Mouse (Mus musculus) T-helper 2 cell (primary cell): ENCODE results near the gene Pde4c.

Experiments used
- in situ Hi-C: fragments of 300-600 bp; cut with MboI, MseI; formaldehyde crosslinking; loops from one replicate; pipeline ENCODE4 v1.15.1; 2025; ENCODE audit warnings: high pct_unique_total_duplicates

The Pde4c gene

DNA sequence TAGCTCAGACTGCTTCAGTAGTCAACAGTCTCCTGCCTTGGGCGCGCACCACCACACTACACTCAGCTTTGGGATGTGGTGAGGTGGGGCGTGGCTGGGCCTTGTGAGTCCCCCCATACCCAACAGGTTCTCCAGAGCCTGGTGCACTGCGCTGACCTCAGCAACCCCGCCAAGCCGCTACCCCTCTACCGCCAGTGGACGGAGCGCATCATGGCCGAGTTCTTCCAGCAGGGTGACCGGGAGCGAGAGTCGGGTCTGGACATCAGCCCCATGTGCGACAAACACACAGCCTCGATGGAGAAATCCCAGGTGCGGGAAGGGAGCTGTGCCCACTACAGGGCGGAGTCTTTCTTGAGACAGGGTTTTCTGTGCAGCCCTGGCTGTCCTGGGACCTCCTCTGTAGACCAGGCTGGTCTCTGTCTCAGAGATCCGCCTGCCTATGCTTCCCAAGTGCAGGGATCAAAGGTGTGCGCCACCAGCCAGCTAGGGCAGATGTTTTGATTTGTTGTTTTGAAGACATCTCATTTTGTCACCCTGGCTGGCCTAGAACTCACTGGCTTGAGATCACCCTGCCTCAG lies 25.7 kb downstream of the Pde4c start:
- in situ Hi-C loops, result loop anchor here (5.0 kb wide), 1 partner anchor 37 kb away; no protein-coding TSS in a partner anchor

DNA sequence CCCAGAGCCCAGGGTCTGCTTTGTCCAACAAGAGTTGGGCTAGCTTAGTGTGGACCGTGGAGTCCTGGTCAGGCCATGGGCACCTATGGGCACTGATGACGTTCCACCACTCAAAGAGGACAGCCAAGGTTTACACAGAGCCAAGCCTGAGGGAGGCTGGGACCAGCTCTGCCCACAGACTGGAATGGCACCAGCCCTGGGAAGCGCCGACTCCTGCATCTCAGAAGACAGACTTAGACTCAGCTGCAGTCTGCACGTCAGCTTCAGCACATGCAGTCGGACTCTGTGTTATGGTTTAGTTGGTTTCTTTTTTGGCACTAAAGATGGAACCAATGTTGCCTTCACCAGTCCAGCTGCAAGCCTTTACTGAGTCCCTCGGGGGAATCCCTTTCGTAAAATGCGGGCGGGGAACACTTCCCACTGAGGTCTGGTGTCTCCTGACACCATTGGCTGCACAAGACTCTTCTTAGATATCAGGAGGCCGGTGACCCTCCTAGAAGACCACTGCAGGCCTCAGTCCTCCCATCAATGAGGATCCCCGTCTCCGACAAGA lies 26.7 kb downstream of the Pde4c start:
- in situ Hi-C loops, result loop anchor here (10.0 kb wide), 1 partner anchor 385 kb away; no protein-coding TSS in a partner anchor

GRCm38 (mm10) chr8:70752000-70752764 lies 28.7 kb downstream of the Pde4c start:
- in situ Hi-C loops, result loop anchor here (10.0 kb wide), 1 partner anchor 387 kb away; no protein-coding TSS in a partner anchor

- in situ Hi-C loops, result loop anchor here (10.0 kb wide), 1 partner anchor 388 kb away; no protein-coding TSS in a partner anchor
Observed at GRCm38 (mm10) chr8:70753151-70753550, 29.6 kb downstream of the Pde4c start.

DNA sequence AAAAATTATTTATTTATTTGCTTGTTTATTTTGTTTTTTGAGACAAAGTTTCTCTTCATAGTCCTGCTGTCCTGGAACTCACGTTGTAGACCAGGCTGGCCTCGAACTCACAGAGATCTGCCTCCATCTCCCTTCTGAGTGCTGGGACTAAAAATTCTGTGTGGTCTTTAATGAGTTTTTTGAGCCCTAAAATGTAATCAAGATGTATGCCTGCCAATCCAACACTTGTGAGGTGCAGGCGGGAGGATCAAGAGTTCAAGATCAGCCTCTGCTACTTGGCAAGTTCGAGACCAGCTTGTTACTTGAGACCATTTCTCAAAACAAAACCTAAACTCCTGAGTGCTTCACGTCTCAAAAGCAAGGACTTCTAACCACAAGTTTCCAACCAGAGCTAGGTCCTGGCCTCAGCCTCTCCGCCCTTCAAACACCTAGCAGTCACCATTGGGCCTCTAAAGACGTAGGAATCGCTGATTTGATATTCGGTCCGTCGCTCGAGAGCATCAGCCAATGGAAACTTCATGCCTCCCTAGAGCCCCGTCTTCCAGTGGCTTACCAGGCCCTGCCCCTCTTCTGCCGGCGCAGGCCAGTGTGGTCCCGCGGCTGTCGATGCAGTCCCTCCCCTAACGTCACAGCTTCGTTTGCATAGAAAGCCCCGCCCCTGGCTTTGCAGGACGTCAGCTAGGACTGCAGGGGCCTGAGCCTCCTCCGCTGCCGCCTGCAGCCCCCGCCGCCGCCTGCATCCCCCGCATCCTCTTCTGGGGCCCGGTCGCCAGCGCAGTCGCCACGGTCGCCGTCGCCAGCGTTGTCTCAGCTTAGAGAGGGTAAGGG lies 30.7 kb downstream of the Pde4c start, which contains the start of gene Rab3a:
Gene Rab3a, plus strand, starts transcription at position 637 of the 828 bp plus-strand sequence.
- in situ Hi-C loops, result loop anchor here (10.0 kb wide), 1 partner anchor 389 kb away; no protein-coding TSS in a partner anchor

- in situ Hi-C loops, result loop anchor here (10.0 kb wide), 1 partner anchor 390 kb away; no protein-coding TSS in a partner anchor
Observed at GRCm38 (mm10) chr8:70754871-70755660, 31.5 kb downstream of the Pde4c start.

DNA sequence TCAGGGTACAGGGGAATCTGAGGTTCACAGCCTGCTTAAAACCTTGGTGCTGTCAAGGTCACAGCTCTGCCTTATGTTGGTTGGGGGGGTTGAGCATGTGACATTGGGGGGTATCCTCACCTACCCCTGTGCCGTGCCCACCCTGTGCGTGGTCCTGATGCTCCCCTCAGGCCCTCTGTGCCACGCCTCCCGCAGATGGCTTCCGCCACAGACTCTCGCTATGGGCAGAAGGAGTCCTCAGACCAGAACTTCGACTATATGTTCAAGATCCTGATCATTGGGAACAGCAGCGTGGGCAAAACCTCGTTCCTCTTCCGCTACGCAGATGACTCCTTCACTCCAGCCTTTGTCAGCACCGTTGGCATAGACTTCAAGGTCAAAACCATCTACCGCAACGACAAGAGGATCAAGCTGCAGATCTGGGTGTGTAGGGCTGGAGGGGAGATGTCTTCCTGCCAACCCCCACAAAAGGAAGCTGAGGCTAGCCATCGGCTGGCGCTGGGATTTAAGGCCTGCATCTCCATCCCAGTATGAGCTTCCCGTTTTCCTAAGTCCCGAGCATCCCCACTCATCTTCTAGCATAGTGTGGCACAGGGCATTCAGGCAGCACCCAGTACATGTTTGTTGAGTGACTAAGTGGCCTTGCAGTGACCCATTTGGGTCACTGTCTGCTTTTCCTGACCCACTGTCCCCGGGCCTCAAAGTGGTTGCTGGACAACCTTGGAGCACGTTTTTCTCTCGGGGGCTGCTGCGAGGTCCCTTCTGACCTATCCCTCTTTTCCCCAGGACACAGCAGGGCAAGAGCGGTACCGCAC lies 32.3 kb downstream of the Pde4c start:
- in situ Hi-C loops, result loop anchor here (10.0 kb wide), 1 partner anchor 391 kb away; no protein-coding TSS in a partner anchor

GRCm38 (mm10) chr8:70756476-70757040 lies 33.0 kb downstream of the Pde4c start:
- in situ Hi-C loops, result loop anchor here (10.0 kb wide), 1 partner anchor 392 kb away; no protein-coding TSS in a partner anchor

GRCm38 (mm10) chr8:70757523-70758307 lies 34.2 kb downstream of the Pde4c start:
- in situ Hi-C loops, result loop anchor here (10.0 kb wide), 1 partner anchor 393 kb away; no protein-coding TSS in a partner anchor

GRCm38 (mm10) chr8:70758308-70758615 lies 34.7 kb downstream of the Pde4c start:
- in situ Hi-C loops, result loop anchor here (10.0 kb wide), 1 partner anchor 393 kb away; no protein-coding TSS in a partner anchor

DNA sequence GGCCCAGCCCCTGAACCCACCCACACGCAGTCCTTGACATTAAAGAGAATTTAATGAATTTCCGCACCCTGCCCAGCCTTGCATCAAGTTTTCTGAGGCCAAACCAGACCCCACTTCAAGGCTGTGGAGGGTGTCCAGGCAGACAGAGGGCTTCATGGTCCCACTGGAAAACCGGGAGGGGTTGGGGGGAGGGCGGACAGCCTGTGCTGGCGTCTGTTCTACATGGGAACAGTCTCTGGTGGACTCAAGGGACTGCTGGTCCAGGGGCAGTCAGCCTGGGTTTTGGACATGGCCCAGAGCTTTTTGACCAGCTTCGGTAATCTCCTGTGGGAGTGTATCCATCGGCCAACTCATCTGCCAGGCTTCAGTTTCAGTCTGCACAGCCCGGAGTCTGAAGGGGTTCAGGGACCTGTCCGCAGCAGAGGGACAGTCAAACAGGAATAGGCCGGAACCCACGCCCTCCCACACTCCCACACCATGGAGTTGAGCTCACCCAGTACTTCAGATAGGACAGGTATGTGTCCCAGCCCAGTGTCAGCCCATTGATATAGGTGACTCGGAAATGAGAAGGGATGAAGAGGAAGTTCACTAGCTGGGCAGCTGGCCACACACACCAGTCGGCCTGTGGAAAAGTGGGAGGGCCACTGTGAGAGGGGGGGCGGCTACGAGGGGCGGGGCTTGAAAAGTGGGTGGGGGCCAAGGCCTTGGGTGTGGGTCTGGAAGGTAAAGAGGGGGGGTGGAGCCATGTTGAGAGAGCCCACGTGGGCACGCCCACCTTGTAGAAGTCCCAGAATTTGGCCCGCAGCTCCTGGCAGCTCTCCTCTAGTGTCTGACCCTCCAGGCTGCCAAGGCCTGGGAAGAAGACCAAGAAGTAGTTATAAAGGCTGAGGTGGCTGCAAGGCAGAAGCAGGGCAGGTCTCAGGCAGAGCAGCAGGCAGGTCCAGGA lies 35.4 kb downstream of the Pde4c start:
- in situ Hi-C loops, result loop anchor here (10.0 kb wide), 1 partner anchor 394 kb away; no protein-coding TSS in a partner anchor

DNA sequence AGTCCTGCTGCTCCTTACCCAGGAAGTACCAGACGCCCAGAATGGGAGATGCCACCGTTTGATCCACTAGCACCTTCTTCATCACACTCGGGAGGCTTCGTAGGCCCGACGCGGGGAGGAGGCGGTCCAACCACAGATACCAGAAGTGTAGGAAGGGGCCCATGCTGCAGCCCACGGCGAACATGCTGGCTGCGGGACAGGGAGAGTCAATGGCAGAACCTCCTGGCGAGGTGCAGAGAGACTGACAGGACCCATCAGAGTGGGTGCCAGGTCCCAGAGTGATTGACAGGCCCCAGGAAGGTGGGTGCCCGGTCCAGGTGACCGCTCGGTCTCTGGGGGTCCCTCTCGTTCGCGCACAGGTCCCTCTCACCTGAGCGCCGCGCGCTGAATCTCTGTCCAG lies 36.8 kb downstream of the Pde4c start:
- in situ Hi-C loops, result no loop called here

DNA sequence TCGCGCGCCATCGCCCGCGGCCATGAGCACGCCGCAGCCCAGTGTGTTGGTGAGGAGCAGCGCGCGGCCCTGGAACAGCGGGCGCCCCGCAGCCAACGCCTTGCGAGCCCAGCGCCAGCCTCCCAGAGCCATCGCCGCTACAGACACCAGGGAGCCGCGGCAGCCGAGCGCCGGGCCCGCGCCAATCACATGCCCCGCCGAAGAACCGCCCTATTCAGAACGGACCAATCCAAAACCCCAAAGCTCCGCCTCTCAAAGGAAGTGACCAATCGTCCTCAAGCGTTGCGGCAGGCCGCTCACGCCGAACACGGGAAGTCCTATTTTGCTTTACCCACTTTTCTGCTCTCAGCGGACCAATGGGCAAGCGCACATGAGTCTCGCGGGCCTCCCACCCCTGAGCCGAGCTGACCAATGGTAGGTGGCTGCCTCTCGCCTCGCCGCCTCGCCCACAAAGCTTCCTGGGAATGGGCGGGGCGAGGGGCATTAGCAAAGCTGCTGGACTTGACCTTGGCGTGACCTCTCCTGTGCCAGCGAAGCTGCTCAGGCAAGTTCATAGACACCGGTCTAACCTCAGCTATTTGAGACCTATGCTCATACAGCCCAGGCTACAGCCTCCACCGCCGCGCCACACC lies 37.4 kb downstream of the Pde4c start, which contains the start of gene Mpv17l2:
Gene Mpv17l2, minus strand, starts transcription at position 172 of the 632 bp plus-strand sequence.
- in situ Hi-C loops, result no loop called here

DNA sequence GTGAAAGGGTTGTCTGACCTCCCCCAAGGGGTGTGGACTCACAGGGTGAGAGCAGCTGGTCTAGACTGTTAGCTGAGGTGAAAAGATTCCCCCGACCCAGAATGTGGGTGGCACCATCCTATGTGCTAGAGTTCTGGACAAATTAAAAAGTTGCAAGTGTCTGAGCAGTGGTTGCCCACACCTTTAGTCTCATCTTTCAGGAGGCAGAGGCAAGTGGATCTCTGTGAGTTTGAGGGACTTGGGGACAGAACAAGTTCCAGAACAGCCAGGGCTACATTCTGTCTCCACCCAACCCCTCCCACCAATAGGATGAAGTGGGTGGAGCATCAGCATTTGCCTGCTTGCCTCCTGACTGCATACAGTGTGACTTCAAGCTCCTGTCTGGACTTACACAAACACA lies 38.6 kb downstream of the Pde4c start:
- in situ Hi-C loops, result no loop called here

GRCm38 (mm10) chr8:70763354-70763753 lies 39.8 kb downstream of the Pde4c start:
- in situ Hi-C loops, result no loop called here

GRCm38 (mm10) chr8:70764026-70764425 lies 40.5 kb downstream of the Pde4c start:
- in situ Hi-C loops, result no loop called here

- in situ Hi-C loops, result loop anchor here (5.0 kb wide), 1 partner anchor 47 kb away; the partner anchor contains the start of gene Gm3336
Observed at GRCm38 (mm10) chr8:70764676-70765075, 41.2 kb downstream of the Pde4c start.
